Mouse (Mus musculus) C3H10T1/2 (cell line): ENCODE data around the gene Usp7. TPM values are rescaled to one million over a fixed set of nuclear protein-coding genes. Genes with fewer than 3 reads are reported as not detected.

Experiments
- polyA plus RNA-seq, 2 experiments: library from polyadenylated mRNA; unstranded; fragments of >200 nt; fragmentation: generic; extraction: Trizol; gene quantifications; one replicate each; pipeline ENCODE4 v1.2.1; 2012; ENCODE audit warnings: missing spikeins in 2 of 2

The Usp7 gene
- polyA plus RNA-seq, result 10 to 100 TPM in 1 of 2 experiments, 1 to 10 TPM in 1; 3.4 to 21.5 TPM

DNA sequence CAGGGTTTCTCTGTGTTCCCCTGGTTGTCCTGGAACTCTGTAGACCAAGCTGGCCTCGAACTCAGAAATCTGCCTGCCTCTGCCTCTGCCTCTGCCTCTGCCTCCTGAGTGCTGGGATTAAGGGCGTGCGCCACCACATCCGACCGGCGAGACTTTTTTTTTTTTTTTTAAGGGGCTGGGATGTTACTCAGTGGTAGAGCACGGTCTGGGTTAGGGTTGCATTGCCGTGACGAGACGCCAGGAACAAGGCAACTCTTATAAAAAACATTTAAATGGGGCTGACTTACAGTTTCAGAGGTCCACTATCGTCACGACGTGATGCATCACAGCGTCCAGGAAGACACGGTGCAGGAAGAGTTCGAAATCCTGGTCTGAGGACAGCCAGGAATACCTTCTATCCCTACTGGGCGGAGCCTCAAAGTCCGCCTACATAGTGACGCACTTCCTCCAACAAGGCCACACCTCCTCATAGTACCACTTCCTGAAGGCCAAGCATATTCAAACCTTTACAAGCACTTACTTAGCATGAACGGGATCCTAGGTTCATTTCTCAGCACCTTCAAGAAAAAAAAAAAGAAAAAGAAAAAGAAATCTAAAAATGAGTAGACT is at the start of gene Usp7:
Gene Usp7 (minus strand): TSS at position 360 of the 609 bp plus-strand sequence.

DNA sequence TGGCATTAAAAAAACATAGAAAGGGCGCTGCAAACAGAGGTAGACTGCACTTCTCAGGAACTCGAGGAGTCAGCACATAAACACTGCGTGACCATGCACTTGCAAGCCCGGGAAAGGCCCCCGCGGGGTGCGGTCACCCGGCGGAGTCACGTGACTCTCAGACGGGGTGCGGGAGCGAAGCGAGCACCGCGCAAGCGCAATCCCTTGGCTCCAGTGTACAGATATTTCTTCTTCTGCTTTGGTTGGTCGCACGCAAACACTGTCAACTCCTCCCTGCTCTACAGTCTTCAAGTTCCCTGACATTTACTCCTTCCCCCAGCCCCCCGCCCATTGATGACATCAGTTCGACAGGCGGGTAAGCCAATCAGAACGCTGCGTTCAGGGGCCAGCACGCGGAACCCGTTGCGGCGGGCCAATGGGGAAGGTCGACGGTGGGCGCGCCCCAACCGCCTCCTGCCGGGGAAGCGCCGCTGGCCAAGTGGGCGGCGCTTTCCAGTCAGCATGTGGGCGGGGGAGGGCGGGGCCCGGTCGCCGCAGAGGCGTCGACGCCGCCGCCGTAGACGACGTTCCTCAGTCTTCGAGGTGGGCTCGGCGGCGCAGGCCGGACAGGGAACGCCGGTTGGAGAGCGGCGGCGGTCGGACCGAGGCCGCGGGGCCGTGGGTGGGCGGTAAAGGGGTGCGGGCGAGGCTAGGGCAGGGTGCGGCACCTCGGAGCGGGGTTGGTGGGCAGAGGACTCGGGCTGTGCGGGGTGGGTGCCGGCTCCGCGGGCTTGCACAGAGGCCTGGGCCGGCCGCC is 37.7 kb upstream of the Usp7 start, which contains the start of gene 1810013L24Rik:
Gene 1810013L24Rik (plus strand): TSS at position 537 of the 796 bp plus-strand sequence.

DNA sequence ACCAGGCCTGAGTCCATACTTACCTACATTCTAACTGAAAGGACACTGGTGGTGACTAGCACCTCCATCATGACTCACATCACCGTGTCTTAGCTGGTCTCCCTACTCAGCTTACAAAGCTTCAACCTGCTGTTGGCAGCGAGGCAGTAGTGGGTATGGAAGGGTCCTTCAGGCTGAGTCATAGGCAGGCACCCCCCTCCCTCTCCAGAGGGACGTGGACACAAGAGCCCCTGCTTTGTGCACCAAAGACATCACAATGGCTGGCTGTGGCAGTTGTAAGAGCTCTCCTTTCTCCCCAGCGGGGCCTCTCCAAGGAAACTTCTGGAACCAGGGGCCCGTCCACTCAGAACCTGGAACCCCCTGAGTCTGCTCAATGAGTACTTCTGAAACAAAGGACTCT is 111.6 kb downstream of the Usp7 start, which contains the start of gene Gm5767:
Gene Gm5767 (plus strand): TSS at position 301 of the 400 bp plus-strand sequence.

DNA sequence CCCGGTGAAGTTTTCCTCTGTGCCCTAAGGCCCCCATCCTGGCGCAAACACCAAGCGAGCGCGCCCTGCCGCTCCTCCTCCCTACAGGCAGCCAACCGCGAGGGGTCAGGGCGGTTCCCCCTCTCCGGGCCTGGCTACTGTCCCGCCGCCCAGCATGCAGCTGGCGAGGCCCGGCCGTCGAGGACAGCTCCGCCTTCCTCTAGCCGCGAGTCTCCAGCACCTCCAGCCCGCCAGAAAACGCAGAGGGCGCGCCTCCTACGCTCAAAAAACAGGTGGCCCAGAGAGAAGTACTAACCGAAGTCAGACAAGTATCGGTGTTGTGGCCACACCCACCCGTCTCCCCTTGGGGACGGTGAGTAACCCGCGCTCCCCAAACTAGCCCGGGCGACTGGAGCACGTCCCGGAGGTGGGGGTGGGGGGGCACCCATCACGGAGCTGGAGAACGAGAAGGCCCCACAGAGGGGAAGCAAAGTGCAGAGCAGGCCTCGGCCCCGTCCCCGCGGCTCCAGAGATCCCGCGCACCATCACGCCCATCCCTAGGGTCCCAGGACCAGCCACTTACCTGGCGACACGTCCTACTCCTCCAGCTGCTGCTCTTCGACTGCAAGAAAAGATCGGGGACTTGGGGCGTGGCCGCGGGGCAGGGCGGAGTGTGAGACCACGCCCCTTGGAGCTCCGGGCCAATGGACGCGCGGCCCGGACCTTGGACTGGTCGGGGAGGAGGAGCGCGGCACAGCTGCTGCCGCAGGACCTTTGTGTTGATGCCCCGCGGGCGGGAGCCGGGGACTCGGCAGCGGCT is 120.4 kb downstream of the Usp7 start, which contains the start of gene Carhsp1:
Gene Carhsp1 (minus strand): TSS at position 605 of the 799 bp plus-strand sequence.

Other genes with a start within 250 kb of the Usp7 start
- gene Pmm2, start 154.6 kb downstream of the Usp7 start, polyA plus RNA-seq, result 10 to 100 TPM; 36.4 to 39.2 TPM
- gene Tmem186, start 154.6 kb downstream of the Usp7 start, polyA plus RNA-seq, result 1 to 10 TPM; 1.6 to 7.5 TPM
- gene Carhsp1, start 120.2 kb downstream of the Usp7 start, polyA plus RNA-seq, result 10 to 100 TPM; 45.9 to 90.7 TPM
- gene Gm5767, start 111.5 kb downstream of the Usp7 start, polyA plus RNA-seq, result under 1 TPM; 0.20 to 0.41 TPM
- 10 to 100 TPM in 1 of 2 experiments, 1 to 10 TPM in 1; 3.7 to 13.1 TPM for gene 1810013L24Rik, start 37.8 kb upstream of the Usp7 start, polyA plus RNA-seq